Mouse (Mus musculus) layer of hippocampus, adult 11-12 months (tissue): Measurements from ENCODE around the gene Olfr1356.
"Not testable (repeated sequence)": the region's sequence is repeated elsewhere in the genome, so short reads cannot be mapped to it uniquely, and the experiment has no call there.

Source experiments
- DNase-seq: peaks from one replicate; pipeline ENCODE4 v3.0.0; 2022; ENCODE audit warnings: low spot score

The Olfr1356 gene

GRCm38 (mm10) chr10:78852066-78852465 lies at the start of gene Olfr1356:
TSS of gene Olfr1356 (minus strand) at chr10:78852166.
- DNase-seq: no peak

- DNase-seq: no peak
These were observed 23.3 kb upstream of the Olfr1356 start, which contains the start of gene Olfr1355 for GRCm38 (mm10) chr10:78875240-78875639. TSS of gene Olfr1355 (plus strand) at chr10:78875540.

- DNase-seq: not testable (repeated sequence)
These were observed 11.5 kb downstream of the Olfr1356 start for GRCm38 (mm10) chr10:78840456-78840855.

GRCm38 (mm10) chr10:78812358-78813060 lies 39.5 kb downstream of the Olfr1356 start:
- peak; percentile 71 for DNase-seq

GRCm38 (mm10) chr10:78801449-78801848 lies 50.5 kb downstream of the Olfr1356 start:
- no peak for DNase-seq
